Mouse (Mus musculus) lung, embryonic 14.5 days (tissue): Measurements from ENCODE around the gene Tmem35b. TPM values are rescaled to one million over a fixed set of nuclear protein-coding genes. Genes with fewer than 3 reads are reported as not detected.

Experiments
- ATAC-seq: fragments of 200-750 bp; cut with Nextera tagmentation; 2 replicates; pipeline ENCODE4 v1.8.0; 2017; ENCODE audit warnings: mild to moderate bottlenecking, moderate TSS enrichment, moderate library complexity; ENCODE audit not compliant: insufficient read depth
- DNase-seq: peaks from one replicate; pipeline ENCODE4 v3.0.0-alpha.2; 2015
- H3K27ac ChIP-seq: fragments of 300-500 bp; sonication (generic); 2 replicates; pipeline ENCODE4 v1.5.1; 2014; ENCODE audit warnings: low read depth, mild to moderate bottlenecking, moderate library complexity
- H3K27me3 ChIP-seq: fragments of 300-500 bp; sonication (generic); 2 replicates; pipeline ENCODE4 v1.6.1; 2014; ENCODE audit warnings: low read length, control low read depth; ENCODE audit not compliant: insufficient read depth
- H3K36me3 ChIP-seq: fragments of 300-500 bp; sonication (generic); 2 replicates; pipeline ENCODE4 v1.6.1; 2014; ENCODE audit warnings: control low read depth; ENCODE audit not compliant: insufficient read depth
- H3K4me1 ChIP-seq: fragments of 300-500 bp; sonication (generic); 2 replicates; pipeline ENCODE4 v1.6.1; 2014; ENCODE audit warnings: antibody characterized with exemption, control low read depth; ENCODE audit not compliant: insufficient read depth
- H3K4me2 ChIP-seq: fragments of 300-500 bp; sonication (generic); 2 replicates; pipeline ENCODE4 v1.6.1; 2014; ENCODE audit warnings: mild to moderate bottlenecking
- H3K4me3 ChIP-seq: fragments of 300-500 bp; sonication (generic); 2 replicates; pipeline ENCODE4 v1.5.1; 2014; ENCODE audit warnings: low read depth, low read length
- H3K9ac ChIP-seq: fragments of 300-500 bp; sonication (generic); 2 replicates; pipeline ENCODE4 v1.6.1; 2014
- H3K9me3 ChIP-seq: fragments of 300-500 bp; sonication (generic); 2 replicates; pipeline ENCODE4 v1.6.1; 2016; ENCODE audit warnings: low read depth, low read length, control low read depth
- CTCF ChIP-seq: IDR thresholded peaks from 2 replicates; pipeline ENCODE4 v1.5.1; 2016; ENCODE audit warnings: antibody characterized with exemption, low read depth
- WGBS: fragments of 180-500 bp; shearing (Covaris S2); extraction: QIAGEN DNeasy Blood & Tissue Kit; methylation state at CpG from one replicate; pipeline ENCODE4 v1.1.7; 2014; 5-methylcytosine and 5-hydroxymethylcytosine counted together
- polyA plus RNA-seq: library from polyadenylated mRNA; unstranded; fragments of >200 nt; fragmentation: Nextera tagmentation; extraction: Ambion mirVana; gene quantifications from 2 replicates; pipeline ENCODE4 v1.2.1, GENCODE M21; 2014

The Tmem35b gene
- polyA plus RNA-seq, 1 experiment from 2014 or later, result 13.1 TPM

DNA sequence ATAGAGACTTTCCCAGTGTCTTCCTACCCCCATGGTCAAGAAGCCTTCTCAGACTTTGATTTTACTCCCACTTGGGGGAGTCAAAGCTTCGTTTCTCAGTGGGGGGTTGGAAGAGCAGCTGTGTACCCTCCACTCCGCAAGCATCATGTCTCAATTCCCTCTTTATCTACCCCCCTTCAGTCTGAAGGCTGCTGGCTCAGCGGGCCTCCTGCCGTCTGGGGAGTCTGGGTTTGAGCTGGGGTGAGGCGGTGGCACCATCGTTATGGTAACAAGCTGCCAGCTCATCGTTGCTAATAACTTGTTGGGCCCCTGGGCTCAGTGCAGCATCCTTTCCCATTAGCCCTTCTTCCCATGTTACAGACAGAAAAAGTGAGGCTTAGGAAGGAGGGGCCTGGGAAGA, 48.6 kb downstream of the Tmem35b start:
- ATAC-seq (no peak), DNase-seq (no peak)
- TF ChIP-seq CTCF, result no peak
- Histone ChIP-seq H3K9ac (no peak overlapping the region), H3K36me3 (no peaks in the 10 kb centered on the region), H3K27me3 (peaks cover 40% of the 10 kb centered on the region), H3K4me3 (no peak overlapping the region), H3K9me3 (no peaks in the 10 kb centered on the region), H3K27ac (no peak overlapping the region), H3K4me2 (no peak overlapping the region), H3K4me1 (0 out of 2 replicates have a peak, but pooled peaks cover 5% of the 10 kb centered on the region)
- 25% methylated on average over 7 of the region's 7 CpGs for WGBS

DNA sequence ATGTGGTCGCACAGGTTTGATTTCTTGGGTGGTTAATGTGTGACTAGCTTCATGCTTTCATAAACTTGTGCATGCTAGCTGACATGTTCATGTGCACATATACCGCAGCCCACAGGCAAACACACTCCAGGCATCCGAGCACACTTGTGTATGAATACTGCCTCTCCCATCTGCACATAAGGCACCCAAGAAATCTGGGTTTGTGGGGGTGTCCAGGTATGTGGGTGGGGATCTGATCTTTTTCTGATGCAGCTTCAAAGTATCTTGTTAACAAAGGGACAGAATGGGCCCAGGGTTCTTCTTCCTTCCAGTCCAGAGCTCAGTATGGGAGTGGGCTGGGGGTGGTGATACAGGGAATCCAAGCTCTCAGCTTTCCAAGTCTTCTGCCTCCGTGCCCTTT, 49.1 kb downstream of the Tmem35b start:
- H3K4me1 ChIP-seq, result 0 out of 2 replicates have a peak, but pooled peaks cover 5% of the 10 kb centered on the region
- H3K9ac ChIP-seq, result no peak overlapping the region
- ATAC-seq (no peak), DNase-seq (no peak)
- 56% methylated on average over 4 of the region's 4 CpGs for WGBS
- no peaks in the 10 kb centered on the region for H3K9me3 ChIP-seq
- H3K4me3 ChIP-seq, result no peak overlapping the region
- no peak overlapping the region for H3K27ac ChIP-seq
- peaks cover 35% of the 10 kb centered on the region for H3K27me3 ChIP-seq
- H3K36me3 ChIP-seq, result no peaks in the 10 kb centered on the region
- no peak overlapping the region for H3K4me2 ChIP-seq
- no peak for TF ChIP-seq CTCF

DNA sequence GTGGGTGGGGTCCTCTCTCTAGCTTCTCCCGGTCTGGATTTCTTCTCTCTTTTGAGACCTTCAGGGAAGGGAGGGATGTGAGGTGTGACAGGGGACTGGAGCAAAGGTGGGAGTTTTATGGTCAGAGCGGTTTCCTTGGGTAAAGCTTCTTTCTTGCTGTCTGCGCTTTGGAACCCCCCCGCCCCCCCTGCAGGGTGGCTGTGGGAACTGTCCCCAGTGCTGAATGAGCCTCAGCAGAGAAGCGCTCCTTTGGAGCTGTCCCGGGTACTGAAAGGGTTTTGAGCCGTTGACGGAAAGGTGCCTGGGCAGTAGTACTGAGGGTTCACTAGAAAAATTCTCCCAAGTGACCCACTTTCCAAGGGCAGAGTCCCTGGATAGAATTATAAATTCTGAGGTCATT, 50.0 kb downstream of the Tmem35b start:
- no peak overlapping the region for H3K4me2 ChIP-seq
- ATAC-seq (no peak), DNase-seq (peak; percentile 94)
- no peak for TF ChIP-seq CTCF
- H3K9me3 ChIP-seq, result no peaks in the 10 kb centered on the region
- no peak overlapping the region for H3K9ac ChIP-seq
- peaks cover 33% of the 10 kb centered on the region for H3K27me3 ChIP-seq
- under 1% methylated on average over 8 of the region's 8 CpGs for WGBS
- H3K36me3 ChIP-seq, result no peaks in the 10 kb centered on the region
- 0 out of 2 replicates have a peak, but pooled peaks cover 5% of the 10 kb centered on the region for H3K4me1 ChIP-seq
- H3K27ac ChIP-seq, result no peak overlapping the region
- H3K4me3 ChIP-seq, result no peak overlapping the region

DNA sequence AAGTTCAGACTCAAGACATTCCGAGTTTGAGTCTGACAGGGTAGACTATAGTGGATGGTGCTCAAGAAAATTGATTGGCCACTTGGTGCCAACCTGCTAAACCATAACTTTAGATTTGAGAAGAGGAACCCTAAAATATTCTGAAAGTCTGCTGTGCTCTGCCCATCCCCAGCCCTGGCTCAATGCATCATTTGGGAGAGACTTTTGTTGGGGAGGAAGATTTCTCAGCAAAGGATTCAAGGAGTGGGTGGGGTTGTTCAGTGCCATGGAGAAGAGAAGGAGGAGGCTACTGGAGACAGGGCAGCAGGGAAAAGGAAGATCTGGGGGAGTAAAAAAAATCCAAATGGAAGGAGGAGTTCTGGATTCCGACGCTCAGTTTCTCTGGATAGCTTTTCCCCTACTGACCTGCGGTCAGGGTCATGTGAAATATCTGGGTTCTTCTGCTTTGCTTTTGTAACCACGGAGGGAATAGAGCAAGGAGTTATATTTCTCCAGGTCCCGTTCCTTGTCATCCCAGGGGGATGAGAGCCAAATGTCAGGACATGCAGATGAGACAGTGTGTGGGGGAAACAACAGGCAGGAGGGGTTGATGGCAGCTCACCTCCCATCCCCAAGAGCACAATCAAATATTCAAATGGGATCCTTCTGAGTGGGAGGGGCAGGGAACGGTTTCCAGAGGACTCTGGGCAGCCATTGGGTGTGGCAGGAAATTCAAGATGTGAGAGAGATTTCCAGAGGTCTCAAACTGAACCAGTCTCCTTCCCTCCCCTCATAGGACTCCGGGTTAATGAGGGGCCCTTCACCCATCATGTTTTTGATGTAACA, 50.8 kb downstream of the Tmem35b start:
- H3K9me3 ChIP-seq, result no peaks in the 10 kb centered on the region
- ATAC-seq, result no peak
- no peak overlapping the region for H3K4me3 ChIP-seq
- H3K27me3 ChIP-seq, result peaks cover 34% of the 10 kb centered on the region
- 59% methylated on average over 8 of the region's 8 CpGs for WGBS
- H3K27ac ChIP-seq, result no peak overlapping the region
- 0 out of 2 replicates have a peak, but pooled peaks cover 4% of the 10 kb centered on the region for H3K4me1 ChIP-seq
- no peak for DNase-seq
- TF ChIP-seq CTCF, result no peak
- H3K9ac ChIP-seq, result no peak overlapping the region
- H3K36me3 ChIP-seq, result no peaks in the 10 kb centered on the region
- no peak overlapping the region for H3K4me2 ChIP-seq

DNA sequence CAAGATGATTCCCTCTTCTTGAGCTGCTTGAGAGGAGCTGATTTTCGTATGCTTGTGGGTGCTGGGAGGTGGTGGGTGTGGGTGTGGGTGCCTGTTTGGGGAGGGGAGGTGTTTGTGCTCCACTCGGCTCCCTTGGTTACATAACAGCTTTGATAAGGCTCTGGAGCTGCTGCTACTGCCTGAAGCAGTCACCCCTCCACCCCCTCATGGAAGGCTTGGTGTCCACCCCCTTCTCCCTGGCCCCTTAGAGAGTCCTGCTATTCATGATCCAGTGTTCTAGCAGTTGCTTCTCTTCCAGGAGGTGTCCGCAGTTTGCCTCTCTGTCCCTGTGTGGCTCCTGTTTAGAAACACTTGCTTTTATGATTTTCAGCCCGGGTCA, 51.4 kb downstream of the Tmem35b start:
- Histone ChIP-seq H3K4me2 (no peak overlapping the region), H3K9ac (no peak overlapping the region), H3K27ac (no peak overlapping the region), H3K9me3 (no peaks in the 10 kb centered on the region), H3K4me3 (no peak overlapping the region), H3K4me1 (no peaks in the 10 kb centered on the region), H3K36me3 (no peaks in the 10 kb centered on the region), H3K27me3 (peaks cover 34% of the 10 kb centered on the region)
- DNase-seq (no peak), ATAC-seq (no peak)
- WGBS, result 42% methylated on average over 4 of the region's 4 CpGs
- no peak for TF ChIP-seq CTCF

DNA sequence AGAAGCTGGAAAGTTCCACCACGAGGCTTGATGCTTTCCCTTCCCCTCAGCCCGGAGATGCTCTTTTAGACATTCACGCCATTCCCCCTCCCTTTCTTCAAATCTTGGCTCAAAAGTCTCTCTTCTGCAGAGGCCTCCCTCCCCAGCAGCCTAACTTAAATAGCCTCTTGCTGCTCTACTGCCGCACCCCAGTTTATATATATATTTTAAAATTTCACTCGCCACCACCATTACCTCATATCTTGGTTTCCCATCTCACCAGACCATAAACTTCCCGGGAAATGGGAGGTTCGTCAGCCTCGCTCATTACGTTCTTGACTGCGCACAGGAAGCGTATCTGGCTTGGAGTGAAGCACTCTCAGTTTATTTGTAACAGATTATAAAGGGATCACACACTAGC, 54.5 kb downstream of the Tmem35b start:
- no peak for ATAC-seq
- H3K4me2 ChIP-seq, result no peak overlapping the region
- DNase-seq, result no peak
- no peaks in the 10 kb centered on the region for H3K9me3 ChIP-seq
- H3K9ac ChIP-seq, result no peak overlapping the region
- H3K4me1 ChIP-seq, result no peaks in the 10 kb centered on the region
- peaks cover 20% of the 10 kb centered on the region for H3K27me3 ChIP-seq
- 67% methylated on average over 11 of the region's 11 CpGs for WGBS
- no peak for TF ChIP-seq CTCF
- H3K27ac ChIP-seq, result no peak overlapping the region
- H3K36me3 ChIP-seq, result no peaks in the 10 kb centered on the region
- no peak overlapping the region for H3K4me3 ChIP-seq

DNA sequence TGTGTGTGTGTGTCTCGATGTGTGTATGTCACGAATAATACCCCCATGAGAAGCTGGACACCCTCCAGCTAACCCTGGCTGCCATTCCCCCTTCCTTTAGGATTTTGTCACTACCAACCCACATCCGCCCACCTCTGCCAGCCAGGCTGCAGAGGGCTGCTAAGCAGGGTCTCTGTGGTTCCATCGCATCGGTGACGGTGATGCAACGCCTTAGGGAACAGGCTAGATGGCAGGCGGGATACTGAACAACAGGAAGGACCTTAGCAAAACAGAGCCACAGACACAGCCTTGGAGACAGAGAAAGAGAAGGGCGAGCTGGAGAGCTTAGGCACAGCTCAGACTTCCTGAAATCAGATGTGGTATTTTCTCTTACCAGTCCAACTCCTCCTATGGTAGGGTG, 55.2 kb downstream of the Tmem35b start:
- H3K27ac ChIP-seq, result no peak overlapping the region
- H3K27me3 ChIP-seq, result peaks cover 20% of the 10 kb centered on the region
- H3K4me2 ChIP-seq, result no peak overlapping the region
- no peak overlapping the region for H3K9ac ChIP-seq
- no peak for TF ChIP-seq CTCF
- H3K4me3 ChIP-seq, result no peak overlapping the region
- ATAC-seq (no peak), DNase-seq (no peak)
- 32% methylated on average over 9 of the region's 9 CpGs for WGBS
- H3K4me1 ChIP-seq, result no peaks in the 10 kb centered on the region
- H3K36me3 ChIP-seq, result no peaks in the 10 kb centered on the region
- H3K9me3 ChIP-seq, result no peaks in the 10 kb centered on the region

Other genes with a start within 250 kb of the Tmem35b start
- 19.8 and 21.8 TPM in 2 replicates for gene Zmym4, start 155.6 kb upstream of the Tmem35b start, polyA plus RNA-seq
- 129 and 137 TPM in 2 replicates for gene Sfpq, start 102.4 kb upstream of the Tmem35b start, polyA plus RNA-seq
- gene Zmym1, start 62.5 kb upstream of the Tmem35b start, polyA plus RNA-seq, result 27.6 and 28.6 TPM in 2 replicates
- gene Zmym6, start 46.3 kb upstream of the Tmem35b start, polyA plus RNA-seq, result 17.8 and 18.7 TPM in 2 replicates
- gene Dlgap3, start 45.5 kb downstream of the Tmem35b start, polyA plus RNA-seq, result 0.97 and 1.4 TPM in 2 replicates
- 57.5 and 63.0 TPM in 2 replicates for gene Smim12, start 120.1 kb downstream of the Tmem35b start, polyA plus RNA-seq
- 24.0 and 26.1 TPM in 2 replicates for gene Gja4, start 190.3 kb downstream of the Tmem35b start, polyA plus RNA-seq
- 0.86 and 1.1 TPM in 2 replicates for gene Gjb3, start 207.2 kb downstream of the Tmem35b start, polyA plus RNA-seq
- gene Gjb4, start 230.4 kb downstream of the Tmem35b start, polyA plus RNA-seq, result 0.12 TPM in 1 of 2 replicates, not detected in the other
- 0.51 and 0.70 TPM in 2 replicates for gene Gjb5, start 234.5 kb downstream of the Tmem35b start, polyA plus RNA-seq